Mouse (Mus musculus) CH12.LX (cell line): ENCODE data around the gene Olfr97. TPM values are rescaled to one million over a fixed set of nuclear protein-coding genes. Genes with fewer than 3 reads are reported as not detected.
A peak's percentile ranks its signal among the peaks of the same experiment; 100 is the strongest.

ENCODE experiments used
- DNase-seq: peaks from one replicate; pipeline ENCODE4 v3.0.0-alpha.2; 2013; ENCODE audit errors: extremely low read depth
- H3K27ac ChIP-seq: 2 replicates; pipeline ENCODE4 v1.5.1; 2012; ENCODE audit warnings: low read depth, mild to moderate bottlenecking, control low read depth, moderate library complexity; ENCODE audit not compliant: insufficient read depth
- H3K27me3 ChIP-seq: replicated peaks from 2 replicates; pipeline ENCODE3; 2012; ENCODE audit warnings: inconsistent platforms
- H3K36me3 ChIP-seq, 2 experiments: replicated peaks in 1 of 2; 2 replicates each; pipeline versions ENCODE3 to v1.6.1; 2012; ENCODE audit warnings: inconsistent platforms in 1 of 2, low read length in 1 of 2, mild to moderate bottlenecking in 1 of 2, mixed read lengths in 1 of 2, moderate library complexity in 1 of 2; ENCODE audit not compliant: control insufficient read depth in 1 of 2, insufficient read depth in 1 of 2
- H3K4me1 ChIP-seq, 2 experiments: 2 replicates each; pipeline ENCODE4 v1.6.1; 2012; ENCODE audit warnings: inconsistent platforms in 1 of 2, moderate library complexity in 1 of 2; ENCODE audit not compliant: insufficient read depth in 2 of 2, control insufficient read depth in 1 of 2
- H3K4me2 ChIP-seq: 2 replicates; pipeline ENCODE4 v1.6.1; 2012; ENCODE audit warnings: low read depth, mild to moderate bottlenecking, control low read depth; ENCODE audit not compliant: poor library complexity, insufficient read depth, severe bottlenecking
- H3K4me3 ChIP-seq, 3 experiments: fragments of 150-350 bp in 1 of 3; sonication (generic) in 1 of 3; replicated peaks in 1 of 3; 2 replicates each; pipeline versions ENCODE3 to v1.5.1; 2011 to 2012; ENCODE audit warnings: low read depth in 2 of 3, low read length in 2 of 3, mild to moderate bottlenecking in 2 of 3, moderate library complexity in 2 of 3, control low read depth in 1 of 3, improper control_type of control experiment in 1 of 3, inconsistent platforms in 1 of 3, mixed read lengths in 1 of 3; ENCODE audit not compliant: poor library complexity in 1 of 3
- H3K79me2 ChIP-seq: replicated peaks from 2 replicates; pipeline ENCODE4 v1.6.1; 2012; ENCODE audit warnings: mild to moderate bottlenecking, moderate library complexity; ENCODE audit not compliant: control insufficient read depth, poor library complexity, insufficient read depth, severe bottlenecking; ENCODE audit errors: extremely low read depth
- H3K9ac ChIP-seq: 2 replicates; pipeline ENCODE4 v1.6.1; 2012; ENCODE audit warnings: low read depth, mild to moderate bottlenecking, control low read depth, moderate library complexity; ENCODE audit not compliant: insufficient read depth
- H3K9me3 ChIP-seq: replicated peaks from 2 replicates; pipeline ENCODE3; 2012; ENCODE audit warnings: low read length, inconsistent platforms, mixed read lengths
- CHD1 ChIP-seq: IDR thresholded peaks from 2 replicates; pipeline ENCODE4 v1.6.1; 2012; ENCODE audit warnings: low read depth, low read length, improper control_type of control experiment, inconsistent platforms
- CHD2 ChIP-seq: IDR thresholded peaks from 2 replicates; pipeline ENCODE4 v1.6.1; 2011; ENCODE audit warnings: low read length, improper control_type of control experiment
- E2F4 ChIP-seq: IDR thresholded peaks from 2 replicates; pipeline ENCODE4 v1.6.1; 2011; ENCODE audit warnings: low read depth, low read length, improper control_type of control experiment; ENCODE audit not compliant: insufficient replicate concordance
- ELF1 ChIP-seq: IDR thresholded peaks from 2 replicates; pipeline ENCODE4 v1.6.1; 2014; ENCODE audit warnings: low read depth, mild to moderate bottlenecking, inconsistent platforms, low read length, improper control_type of control experiment
- EP300 ChIP-seq: IDR thresholded peaks from 2 replicates; pipeline ENCODE4 v1.6.1; 2011; ENCODE audit warnings: low read length, improper control_type of control experiment
- ETS1 ChIP-seq: conservative IDR thresholded peaks from 2 replicates; pipeline ENCODE4 v1.6.1; 2012; ENCODE audit warnings: low read depth, mild to moderate bottlenecking, inconsistent platforms, low read length, improper control_type of control experiment, moderate library complexity
- JUN ChIP-seq: IDR thresholded peaks from 2 replicates; pipeline ENCODE4 v1.6.1; 2011; ENCODE audit warnings: low read depth, mild to moderate bottlenecking, low read length, improper control_type of control experiment, moderate library complexity; ENCODE audit not compliant: insufficient read depth
- KAT2A ChIP-seq: IDR thresholded peaks from 2 replicates; pipeline ENCODE4 v1.6.1; 2012; ENCODE audit warnings: low read length, improper control_type of control experiment, inconsistent platforms; ENCODE audit not compliant: insufficient replicate concordance
- MAFK ChIP-seq: IDR thresholded peaks from 2 replicates; pipeline ENCODE4 v1.6.1; 2011; ENCODE audit warnings: low read length, improper control_type of control experiment; ENCODE audit not compliant: insufficient replicate concordance
- MAZ ChIP-seq: IDR thresholded peaks from 2 replicates; pipeline ENCODE4 v1.6.1; 2012; ENCODE audit warnings: low read depth, mild to moderate bottlenecking, inconsistent platforms, low read length, improper control_type of control experiment, moderate library complexity
- NELFE ChIP-seq: IDR thresholded peaks from 2 replicates; pipeline ENCODE4 v1.6.1; 2011; ENCODE audit warnings: low read depth, low read length, improper control_type of control experiment
- NRF1 ChIP-seq: IDR thresholded peaks from 2 replicates; pipeline ENCODE4 v1.6.1; 2014; ENCODE audit warnings: low read depth, mild to moderate bottlenecking, inconsistent platforms, low read length, improper control_type of control experiment, moderate library complexity
- POLR2AphosphoS2 ChIP-seq: IDR thresholded peaks from 2 replicates; pipeline ENCODE4 v1.6.1; 2011; ENCODE audit warnings: low read depth, low read length, improper control_type of control experiment
- RAD21 ChIP-seq: IDR thresholded peaks from 2 replicates; pipeline ENCODE4 v1.6.1; 2011; ENCODE audit warnings: low read depth, mild to moderate bottlenecking, low read length, improper control_type of control experiment, moderate library complexity
- RCOR1 ChIP-seq: conservative IDR thresholded peaks from 2 replicates; pipeline ENCODE4 v1.6.1; 2012; ENCODE audit warnings: low read depth, mild to moderate bottlenecking, inconsistent platforms, low read length, improper control_type of control experiment
- SIN3A ChIP-seq: IDR thresholded peaks from 2 replicates; pipeline ENCODE4 v1.6.1; 2012; ENCODE audit warnings: low read length, improper control_type of control experiment, inconsistent platforms
- SMC3 ChIP-seq: IDR thresholded peaks from 2 replicates; pipeline ENCODE4 v1.6.1; 2011; ENCODE audit warnings: low read depth, low read length, improper control_type of control experiment
- TBP ChIP-seq: conservative IDR thresholded peaks from 2 replicates; pipeline ENCODE4 v1.6.1; 2011; ENCODE audit warnings: low read depth, low read length, improper control_type of control experiment
- TCF12 ChIP-seq: IDR thresholded peaks from 2 replicates; pipeline ENCODE4 v1.6.1; 2014; ENCODE audit warnings: low read depth, mild to moderate bottlenecking, inconsistent platforms, low read length, improper control_type of control experiment
- UBTF ChIP-seq: IDR thresholded peaks from 2 replicates; pipeline ENCODE4 v1.6.1; 2012; ENCODE audit warnings: low read depth, mild to moderate bottlenecking, inconsistent platforms, low read length, improper control_type of control experiment, moderate library complexity
- USF1 ChIP-seq: IDR thresholded peaks from 2 replicates; pipeline ENCODE4 v1.6.1; 2014; ENCODE audit warnings: low read depth, mild to moderate bottlenecking, inconsistent platforms, low read length, improper control_type of control experiment
- USF2 ChIP-seq: conservative IDR thresholded peaks from 2 replicates; pipeline ENCODE4 v1.6.1; 2011; ENCODE audit warnings: low read depth, low read length, improper control_type of control experiment
- ZMIZ1 ChIP-seq: IDR thresholded peaks from 2 replicates; pipeline ENCODE4 v1.6.1; 2012; ENCODE audit warnings: low read depth, mild to moderate bottlenecking, inconsistent platforms, low read length, improper control_type of control experiment
- ZNF384 ChIP-seq: IDR thresholded peaks from 2 replicates; pipeline ENCODE4 v1.6.1; 2012; ENCODE audit warnings: low read depth, low read length, improper control_type of control experiment, inconsistent platforms
- dilution Hi-C: fragments of 300-500 bp; cut with MboI; formaldehyde crosslinking; loops from 2 replicates; pipeline ENCODE4 v1.14.3; 2020; ENCODE audit warnings: low sequenced_read_pairs; ENCODE audit not compliant: extremely low pct_unique_long_range_greater_than_20kb, extremely low pct_ligation_motif_present
- in situ Hi-C: fragments of 300-500 bp; cut with MboI; formaldehyde crosslinking; loops from 3 replicates; pipeline ENCODE4 v1.14.3; 2019; ENCODE audit warnings: low sequenced_read_pairs, low pct_ligation_motif_present, low pct_unique_long_range_greater_than_20kb, mixed read lengths
- polyA plus RNA-seq: library from polyadenylated mRNA; unstranded; fragments of >175 nt; gene quantifications from 2 replicates; pipeline ENCODE4 v1.2.1, GENCODE M21; 2012; ENCODE audit warnings: low read depth; ENCODE audit not compliant: insufficient read length
- total RNA-seq, 2 experiments: library from RNA; depleted of rRNA; stranded (reverse); fragments of 300-350 nt in 1 of 2; fragments of >200 nt in 1 of 2; gene quantifications; 2 replicates each; pipeline ENCODE4 v1.2.3; 2012 to 2014

Olfr97 gene
- total and polyA plus RNA-seq, 3 experiments, result not detected

DNA sequence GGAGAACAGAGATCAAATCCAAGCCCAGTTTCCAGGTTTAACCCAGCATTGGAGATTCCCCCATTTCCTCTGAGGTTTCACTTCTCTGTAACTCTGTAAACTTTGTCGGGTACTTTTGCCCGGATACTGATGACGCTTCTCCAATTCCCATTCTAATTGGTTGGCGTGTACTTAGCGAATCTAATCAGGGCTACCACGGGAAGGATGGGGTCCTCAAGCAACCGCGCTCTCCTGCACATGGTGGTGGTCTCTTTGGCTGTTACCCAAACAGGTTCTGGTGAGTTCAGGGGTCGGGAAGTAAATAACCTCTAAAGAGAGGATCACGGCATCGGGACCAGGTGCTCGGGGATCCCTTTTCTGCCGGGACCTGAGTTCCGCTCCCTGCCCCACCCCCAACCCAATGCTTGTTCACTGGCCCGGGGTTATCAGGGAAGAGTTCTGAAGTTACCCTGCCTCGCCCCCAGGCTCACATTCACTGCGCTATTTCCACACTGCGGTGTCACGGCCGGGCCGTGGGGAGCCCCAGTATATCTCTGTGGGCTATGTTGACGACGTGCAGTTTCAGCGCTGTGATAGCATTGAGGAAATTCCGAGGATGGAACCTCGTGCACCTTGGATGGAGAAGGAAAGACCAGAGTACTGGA, 33.0 kb upstream of the Olfr97 start, which contains the start of gene H2-M3 (continued):
- TF ChIP-seq UBTF, result no peak
- TF ChIP-seq ZNF384, result no peak
- no peak; the same call in 1 of the 2 replicates for TF ChIP-seq SIN3A
- no peak for TF ChIP-seq KAT2A
- 0 out of 2 replicates have a peak, but pooled peaks have one; percentile 43 for TF ChIP-seq RCOR1
- TF ChIP-seq NRF1, result no peak
- peak; percentile 31; the same call in 1 of the 2 replicates for TF ChIP-seq NELFE
- TF ChIP-seq EP300, result peak; percentile 65; the same call in 1 of the 2 replicates
- no peak for TF ChIP-seq RAD21
- no peak for TF ChIP-seq MAFK
- TF ChIP-seq E2F4, result no peak
- TF ChIP-seq ELF1, result peak; percentile 39; the same call in 1 of the 2 replicates
- no peak for TF ChIP-seq USF2
- no peak for TF ChIP-seq SMC3

GRCm38 (mm10) chr17:37263626-37264025, 26.5 kb upstream of the Olfr97 start, which contains the start of gene Olfr98:
Gene Olfr98 (minus strand): TSS chr17:37263749.
- no peak within 1 kb of the TSS for H3K9ac ChIP-seq
- no peak for DNase-seq
- no peaks in the 10 kb centered on the region for H3K79me2 ChIP-seq
- no peak within 1 kb of the TSS for H3K27ac ChIP-seq
- no peak within 1 kb of the TSS for H3K4me3 ChIP-seq
- H3K4me2 ChIP-seq, result no peak within 1 kb of the TSS
- no peaks in the 10 kb centered on the region for H3K9me3 ChIP-seq
- in situ Hi-C loops, result no loop called here
- no peaks in the 10 kb centered on the region for H3K36me3 ChIP-seq
- dilution Hi-C loops, result no loop called here
- H3K27me3 ChIP-seq, result no peaks in the 10 kb centered on the region
- TF ChIP-seq POLR2AphosphoS2 (no peak), USF1 (no peak), JUN (no peak), NRF1 (no peak), EP300 (no peak), MAZ (no peak), RCOR1 (no peak), TBP (no peak), CHD1 (no peak), ETS1 (no peak), KAT2A (no peak), TCF12 (no peak), ZMIZ1 (no peak), CHD2 (no peak), NELFE (no peak)
- no peaks in the 10 kb centered on the region for H3K4me1 ChIP-seq
